Comparison of ENCODE assay signal across 22 mouse cellular contexts in genomic region chr13:9283050-9283449, GRCm38 (mm10). TPM values are rescaled to one million over a fixed set of nuclear protein-coding genes. Genes with fewer than 3 reads are reported as not detected.
DNase-seq lines count a peak whose midpoint lies in the region; ATAC-seq and TF ChIP-seq lines count a peak whose summit lies in the region.
"Had no signal": no experiment of that assay in that cellular context is flagged by ENCODE, and none has a peak within 500 bp of the region (broad histone marks: within the 10 kb centered on the region; RNA-seq: fewer than 3 reads in every experiment).

No protein-coding gene starts in this region.

- H3K27me3 ChIP-seq in hindbrain, embryonic 10.5 days (ENCODE audit: insufficient read depth, poor library complexity, severe bottlenecking) = no peaks in the 10 kb centered on the region
- no peaks in the 10 kb centered on the region for H3K27me3 ChIP-seq in hindbrain, postnatal 0 days (ENCODE audit: insufficient read depth, low read length)
- H3K27me3 ChIP-seq in neural tube, embryonic 11.5 days (ENCODE audit: control insufficient read depth, insufficient read depth, low read length) = no peaks in the 10 kb centered on the region
- no peaks in the 10 kb centered on the region for H3K27me3 ChIP-seq in forebrain, embryonic 14.5 days (replicated peaks; ENCODE audit: control insufficient read depth, insufficient read depth, low read length)
- H3K27me3 ChIP-seq in intestine, embryonic 16.5 days (replicated peaks; ENCODE audit: control insufficient read depth, insufficient read depth, low read length) = no peaks in the 10 kb centered on the region
- H3K27me3 ChIP-seq: intestine, embryonic 15.5 days; kidney, embryonic 15.5 days had no signal

- TF ChIP-seq POLR2A in olfactory bulb, adult 2 months (IDR thresholded peaks at IDR 0.05; ENCODE audit: insufficient read depth, low read depth, low read length) = no peak

- peak; percentile 4 for DNase-seq in hindbrain, embryonic 10.5 days (ENCODE audit: low spot score)
- DNase-seq in hindbrain, postnatal 0 days (ENCODE audit: low spot score) = no peak
- peak; percentile 16 for DNase-seq in neural tube, embryonic 11.5 days (ENCODE audit: low spot score)
- DNase-seq in neural tube, embryonic 10.5 days (ENCODE audit: extremely low spot score, low spot score) = no peak
- peak; percentile 64 for DNase-seq in forebrain, embryonic 14.5 days (ENCODE audit: low spot score)
- DNase-seq in gastrocnemius, adult 8-10 months (ENCODE audit: low spot score in 2 of 2) = no peak
- DNase-seq: adrenal gland, postnatal 36 days; cerebellum, adult 9-10 months; gastrocnemius, adult 2 months; heart, adult 18-20 months; heart, postnatal 4 days; layer of hippocampus, postnatal 36 days; liver; liver, postnatal 0 days; lung, postnatal 14 days; thymus, postnatal 25 days had no signal

- no peak overlapping the region for H3K4me3 ChIP-seq in hindbrain, embryonic 10.5 days
- no peak overlapping the region for H3K4me3 ChIP-seq in hindbrain, postnatal 0 days (ENCODE audit: low read length)
- no peak overlapping the region for H3K4me3 ChIP-seq in neural tube, embryonic 11.5 days (ENCODE audit: low read depth, low read length)
- H3K4me3 ChIP-seq in forebrain, embryonic 14.5 days (ENCODE audit: low read depth, low read length) = no peak overlapping the region
- no peak overlapping the region for H3K4me3 ChIP-seq in olfactory bulb, adult 2 months (ENCODE audit: insufficient read depth, low read depth, low read length)
- no peak overlapping the region for H3K4me3 ChIP-seq in intestine, embryonic 16.5 days (ENCODE audit: low read length)
- H3K4me3 ChIP-seq: gastrocnemius, adult 2 months; intestine, embryonic 15.5 days; kidney, embryonic 15.5 days; megakaryocyte, embryonic 14.5 days had no signal

- no peak for TF ChIP-seq CTCF in hindbrain, postnatal 0 days (IDR thresholded peaks at IDR 0.05; ENCODE audit: low read depth)
- no peak for TF ChIP-seq CTCF in olfactory bulb, adult 2 months (IDR thresholded peaks at IDR 0.05; ENCODE audit: insufficient read depth, low read depth, low read length)

- no peak overlapping the region for H3K27ac ChIP-seq in hindbrain, embryonic 10.5 days
- no peak overlapping the region for H3K27ac ChIP-seq in hindbrain, postnatal 0 days
- no peak overlapping the region for H3K27ac ChIP-seq in neural tube, embryonic 11.5 days (ENCODE audit: low read depth, low read length)
- no peak overlapping the region for H3K27ac ChIP-seq in forebrain, embryonic 14.5 days (ENCODE audit: low read depth, low read length)
- peak overlapping the region; percentile 44; the same call in 1 of the 2 replicates for H3K27ac ChIP-seq in olfactory bulb, adult 2 months (ENCODE audit: insufficient read depth, low read depth, low read length)
- no peak overlapping the region for H3K27ac ChIP-seq in intestine, embryonic 16.5 days (ENCODE audit: low read length)
- H3K27ac ChIP-seq: gastrocnemius, adult 2 months; intestine, embryonic 15.5 days; kidney, embryonic 15.5 days had no signal

- no peaks in the 10 kb centered on the region for H3K9me3 ChIP-seq in hindbrain, embryonic 10.5 days
- no peaks in the 10 kb centered on the region for H3K9me3 ChIP-seq in hindbrain, postnatal 0 days (ENCODE audit: low read length)
- no peaks in the 10 kb centered on the region for H3K9me3 ChIP-seq in neural tube, embryonic 11.5 days (ENCODE audit: control insufficient read depth, low read length)
- H3K9me3 ChIP-seq in forebrain, embryonic 14.5 days (replicated peaks; ENCODE audit: control insufficient read depth, low read length) = no peaks in the 10 kb centered on the region
- H3K9me3 ChIP-seq in intestine, embryonic 16.5 days (ENCODE audit: control insufficient read depth, low read length) = no peaks in the 10 kb centered on the region
- H3K9me3 ChIP-seq: intestine, embryonic 15.5 days; kidney, embryonic 15.5 days; megakaryocyte, embryonic 14.5 days had no signal

- H3K4me2 ChIP-seq in hindbrain, postnatal 0 days (ENCODE audit: low read depth, low read length) = no peak overlapping the region
- no peak overlapping the region for H3K4me2 ChIP-seq in neural tube, embryonic 11.5 days (ENCODE audit: low read depth)
- H3K4me2 ChIP-seq in forebrain, embryonic 14.5 days (ENCODE audit: low read length) = 0 out of 2 replicates have a peak overlapping the region, but pooled peaks have one; percentile 3
- no peak overlapping the region for H3K4me2 ChIP-seq in intestine, embryonic 16.5 days (ENCODE audit: low read depth, low read length)
- H3K4me2 ChIP-seq: intestine, embryonic 15.5 days; kidney, embryonic 15.5 days had no signal

- H3K9ac ChIP-seq in hindbrain, postnatal 0 days (replicated peaks; ENCODE audit: low read length) = no peak overlapping the region
- no peak overlapping the region for H3K9ac ChIP-seq in neural tube, embryonic 11.5 days (ENCODE audit: low read length)
- H3K9ac ChIP-seq in forebrain, embryonic 14.5 days (ENCODE audit: low read length) = no peak overlapping the region
- no peak overlapping the region for H3K9ac ChIP-seq in intestine, embryonic 16.5 days (ENCODE audit: low read depth, low read length)
- H3K9ac ChIP-seq: intestine, embryonic 15.5 days; kidney, embryonic 15.5 days; liver, postnatal 0 days had no signal

- ATAC-seq in hindbrain, postnatal 0 days = no peak
- peak; percentile 31; the same call in 1 of the 2 replicates for ATAC-seq in neural tube, embryonic 11.5 days (ENCODE audit: insufficient read depth, low FRiP score, low TSS enrichment)
- ATAC-seq in forebrain, embryonic 14.5 days = peak; percentile 66
- no peak for ATAC-seq in intestine, embryonic 16.5 days
- ATAC-seq: intestine, embryonic 15.5 days; liver, postnatal 0 days; midbrain, embryonic 16.5 days had no signal

- 74% methylated on average over 13 of the region's 13 CpGs for WGBS in hindbrain, embryonic 10.5 days
- WGBS in hindbrain, postnatal 0 days = 59% methylated on average over 13 of the region's 13 CpGs
- WGBS in neural tube, embryonic 11.5 days = 46% methylated on average over 13 of the region's 13 CpGs
- WGBS in forebrain, embryonic 14.5 days = 64% methylated on average over 13 of the region's 13 CpGs
- WGBS in olfactory bulb, adult 2 months = 38% methylated on average over 13 of the region's 13 CpGs
- 78% methylated on average over 13 of the region's 13 CpGs for WGBS in intestine, embryonic 16.5 days

- H3K4me1 ChIP-seq in hindbrain, embryonic 10.5 days (replicated peaks) = peaks cover 23% of the 10 kb centered on the region
- peaks cover 11% of the 10 kb centered on the region; the same call in 1 of the 2 replicates for H3K4me1 ChIP-seq in hindbrain, postnatal 0 days (ENCODE audit: insufficient read depth, low read length)
- H3K4me1 ChIP-seq in neural tube, embryonic 11.5 days (ENCODE audit: control insufficient read depth, insufficient read depth, low read length) = peaks cover 4% of the 10 kb centered on the region
- H3K4me1 ChIP-seq in forebrain, embryonic 14.5 days (ENCODE audit: control insufficient read depth, insufficient read depth, low read length) = peaks cover 22% of the 10 kb centered on the region
- H3K4me1 ChIP-seq in olfactory bulb, adult 2 months (ENCODE audit: control insufficient read depth, insufficient read depth, low read length) = no peaks in the 10 kb centered on the region
- H3K4me1 ChIP-seq in intestine, embryonic 16.5 days (ENCODE audit: control insufficient read depth, insufficient read depth, low read length) = peaks cover 5% of the 10 kb centered on the region; the same call in 1 of the 2 replicates

- no peaks in the 10 kb centered on the region for H3K36me3 ChIP-seq in hindbrain, embryonic 10.5 days
- H3K36me3 ChIP-seq in hindbrain, postnatal 0 days (ENCODE audit: insufficient read depth, low read length) = no peaks in the 10 kb centered on the region
- no peaks in the 10 kb centered on the region for H3K36me3 ChIP-seq in neural tube, embryonic 11.5 days (ENCODE audit: control insufficient read depth, insufficient read depth, low read length)
- no peaks in the 10 kb centered on the region for H3K36me3 ChIP-seq in forebrain, embryonic 14.5 days (ENCODE audit: control insufficient read depth, insufficient read depth, low read length)
- no peaks in the 10 kb centered on the region for H3K36me3 ChIP-seq in intestine, embryonic 16.5 days (ENCODE audit: control insufficient read depth, insufficient read depth, low read length)
- H3K36me3 ChIP-seq: intestine, embryonic 15.5 days; kidney, embryonic 15.5 days had no signal

RNA-seq across cellular contexts. Expression of gene Dip2c, which starts 6.7 kb away (rescaled TPM):
- 4.9 and 5.8 TPM in 2 replicates for polyA plus RNA-seq in hindbrain, embryonic 10.5 days (2016; fragmentation: Nextera tagmentation; extraction: Ambion mirVana)
- 66.9 and 73.6 TPM in 2 replicates for total RNA-seq in hindbrain, postnatal 0 days (2014; rRNA removed)
- polyA plus RNA-seq in hindbrain, postnatal 0 days (2015; fragmentation: Nextera tagmentation; extraction: Ambion mirVana) = 8.4 and 9.2 TPM in 2 replicates
- polyA plus RNA-seq in neural tube, embryonic 11.5 days (2014; fragmentation: Nextera tagmentation; extraction: Ambion mirVana) = 11.3 and 11.5 TPM in 2 replicates
- 13.2 and 15.6 TPM in 2 replicates for polyA plus RNA-seq in forebrain, embryonic 14.5 days (2014; fragmentation: Nextera tagmentation; extraction: Ambion mirVana)
- polyA plus RNA-seq in olfactory bulb, adult 2 months (2012; ENCODE audit: insufficient read depth, insufficient read length, low replicate concordance, missing spikeins) = 117 TPM in 1 of 2 replicates, not detected in the other
- polyA plus RNA-seq in intestine, embryonic 16.5 days (2015; fragmentation: Nextera tagmentation; extraction: Ambion mirVana) = 2.3 and 3.1 TPM in 2 replicates
- total RNA-seq in gastrocnemius, adult 8-10 months (2022) = 10 to 100 TPM; 10.2 to 12.3 (median 11.7) TPM

Comparison
In these comparisons a context has a peak if more than half of its experiments do, and no peak if none do; other contexts are left out.
1. DNase-seq: peak in hindbrain, embryonic 10.5 days (single experiment), neural tube, embryonic 11.5 days (single experiment) and forebrain, embryonic 14.5 days (single experiment); none in hindbrain, postnatal 0 days (single experiment), neural tube, embryonic 10.5 days (single experiment) and gastrocnemius, adult 8-10 months (0 of 2).
2. ATAC-seq: peak in neural tube, embryonic 11.5 days (single experiment) and forebrain, embryonic 14.5 days (single experiment); none in hindbrain, postnatal 0 days (single experiment) and intestine, embryonic 16.5 days (single experiment).